Mouse (Mus musculus) urinary bladder, postnatal 14 days (tissue): ENCODE data around the gene Usp46.

Source experiments
- DNase-seq: peaks from one replicate; pipeline ENCODE4 v3.0.0; 2021; ENCODE audit warnings: low spot score

The Usp46 gene

DNA sequence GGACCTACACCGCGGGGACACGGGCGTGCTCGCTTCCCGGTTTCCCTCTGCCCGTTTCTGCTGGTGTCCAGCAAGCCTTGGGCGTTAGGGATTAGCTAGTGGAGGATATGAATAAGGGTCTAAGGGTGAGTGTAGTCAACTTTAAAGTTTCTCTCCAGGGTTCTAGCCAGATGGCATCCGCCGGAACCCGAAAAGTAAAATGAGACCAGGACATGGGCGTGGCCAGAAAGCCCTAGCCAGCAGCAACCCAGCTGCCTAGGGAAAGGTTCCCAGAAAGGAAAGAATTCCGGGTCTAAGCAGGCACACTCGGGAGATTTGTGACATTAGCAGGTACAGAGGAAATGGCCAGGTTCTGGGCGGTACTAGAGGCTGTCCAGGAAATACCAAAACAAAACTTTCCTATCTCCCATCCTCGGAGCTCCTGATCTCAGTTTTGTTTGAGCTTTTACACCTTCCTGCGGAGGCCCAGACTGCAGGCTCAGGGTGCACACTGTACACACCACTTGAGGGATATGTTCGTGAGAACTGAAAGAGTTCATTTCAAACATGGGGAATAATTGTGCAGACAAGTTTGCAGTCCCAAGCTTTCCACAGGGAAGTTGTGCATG, 587 bp upstream of the Usp46 start:
- peak; percentile 80 for DNase-seq

DNA sequence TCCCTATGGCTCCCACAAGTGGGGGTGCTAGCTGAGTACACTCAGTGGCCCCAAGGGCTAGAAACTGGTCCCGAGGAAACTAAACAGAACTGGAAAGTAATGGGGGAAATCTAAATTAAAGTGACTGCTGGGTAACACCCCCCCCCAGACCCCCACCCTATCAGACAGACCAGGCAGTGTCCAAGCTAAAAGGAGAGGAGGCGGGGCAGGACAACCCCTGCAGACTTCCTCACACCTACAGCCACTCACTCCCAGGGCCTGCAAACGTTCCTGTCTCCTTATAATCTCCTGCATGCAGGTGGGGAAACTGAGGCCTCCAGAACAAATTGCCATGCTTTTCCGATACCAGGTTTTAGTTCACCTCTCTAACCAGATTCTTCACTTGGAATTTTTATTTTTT, 885 bp downstream of the Usp46 start:
- DNase-seq, result no peak

DNA sequence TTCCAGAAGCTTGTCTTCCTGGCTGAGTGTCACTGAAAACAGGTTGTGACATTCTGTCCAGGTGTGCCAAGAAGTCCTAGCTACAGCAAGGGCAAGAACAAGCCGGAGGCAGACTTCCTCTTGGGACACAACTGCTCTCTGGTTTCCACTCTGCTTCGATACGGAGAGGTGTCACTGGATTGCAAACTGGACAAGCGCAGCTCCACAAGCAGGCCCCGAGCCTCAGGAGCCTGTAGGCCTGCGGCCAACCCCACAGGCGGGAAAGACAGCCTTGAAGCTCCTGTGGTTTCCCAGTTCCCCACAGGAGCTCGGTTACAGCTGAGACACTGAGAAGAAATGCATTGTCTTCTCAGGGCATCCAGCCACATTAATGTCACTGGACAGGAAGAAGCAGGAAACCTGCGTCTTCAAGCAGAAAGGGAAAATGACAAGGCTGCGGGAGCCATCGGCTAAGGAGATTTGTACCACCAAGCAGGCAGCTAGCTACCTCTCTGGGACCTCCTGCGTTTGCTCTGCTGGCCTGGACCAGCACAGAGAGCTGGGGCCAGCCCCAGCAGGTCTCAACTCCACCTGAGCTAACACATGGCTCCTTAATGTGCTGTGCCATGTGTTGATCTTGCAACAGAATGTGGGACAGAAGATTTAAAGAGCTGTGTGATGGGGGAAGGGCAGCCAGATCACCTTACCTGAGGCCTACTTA, 1.7 kb downstream of the Usp46 start:
- DNase-seq, result peak; percentile 61

DNA sequence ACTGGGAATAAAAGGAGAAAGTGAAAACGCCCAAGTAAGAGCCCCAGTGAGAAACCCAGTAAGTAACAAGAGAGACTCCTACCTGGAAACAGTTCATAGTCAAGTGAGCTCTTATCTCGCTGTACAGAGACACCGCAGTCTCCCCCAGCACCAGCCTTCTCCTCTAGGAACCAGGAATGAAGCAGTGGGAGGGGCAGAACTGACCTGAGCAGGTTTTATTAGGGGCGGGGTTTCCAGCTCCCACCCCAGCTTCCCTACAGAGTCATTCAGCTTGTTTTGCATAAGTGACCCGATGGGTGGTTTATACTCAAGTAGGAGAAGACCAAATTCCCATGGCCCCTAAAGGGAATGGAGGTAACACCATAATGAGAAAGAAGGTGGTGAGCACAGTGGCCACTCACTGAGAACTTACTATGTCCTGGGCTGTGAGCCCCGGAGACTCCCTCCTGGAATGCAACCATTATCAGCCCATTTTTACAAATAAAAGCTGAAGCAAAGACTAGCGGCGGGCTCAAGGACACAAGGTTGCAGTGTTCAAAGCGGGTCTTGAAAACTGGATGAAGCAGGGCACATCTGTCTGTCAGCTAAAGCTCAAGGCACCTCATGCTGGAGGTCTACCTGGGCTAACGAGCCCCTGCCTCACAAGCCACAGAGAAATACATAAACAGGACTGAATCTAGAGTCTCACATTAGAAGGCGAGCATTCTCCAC, 2.5 kb downstream of the Usp46 start:
- peak; percentile 39 for DNase-seq

DNA sequence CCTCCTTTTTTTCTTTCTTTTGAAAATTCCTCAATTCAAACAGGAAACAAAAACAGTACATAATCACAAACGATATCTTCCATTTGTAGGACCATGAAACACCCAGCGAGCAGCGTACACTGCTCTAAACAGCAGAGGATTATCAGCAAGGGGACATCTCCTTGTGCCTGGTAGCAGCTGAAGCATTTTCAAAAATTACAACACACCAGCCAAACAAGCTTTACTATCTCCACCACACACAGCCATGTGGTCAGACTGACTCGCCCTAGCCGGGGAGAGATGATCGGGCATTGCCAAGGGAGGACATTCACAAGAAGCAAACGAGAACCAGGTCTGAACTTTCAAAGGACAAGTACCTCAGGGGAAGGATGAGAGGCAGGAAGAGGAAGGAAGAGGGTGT, 3.4 kb downstream of the Usp46 start:
- no peak for DNase-seq

DNA sequence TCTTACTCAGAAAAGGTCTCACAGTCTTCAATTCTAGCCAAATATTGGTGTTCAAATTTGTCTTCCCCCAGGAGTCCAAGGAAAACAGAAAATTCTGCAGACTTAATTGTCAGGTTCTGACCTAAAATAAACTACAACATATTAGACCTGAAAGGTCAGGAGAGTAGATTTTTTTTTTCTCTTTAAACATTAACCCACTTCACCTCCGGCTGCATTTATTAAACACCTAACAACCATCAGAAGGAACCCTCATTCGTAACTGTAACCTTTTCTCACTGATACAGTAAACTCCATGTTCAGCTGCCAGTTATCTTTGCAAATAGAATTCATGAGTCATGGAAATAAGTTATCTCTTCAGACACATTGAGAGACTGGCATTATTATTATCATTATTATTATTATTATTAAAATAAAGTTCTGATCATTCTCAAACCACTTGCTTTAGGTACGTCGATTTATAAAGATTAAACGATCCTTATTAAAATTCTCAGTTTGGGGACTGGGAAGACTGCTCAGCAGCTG, 4.9 kb downstream of the Usp46 start:
- DNase-seq, result no peak

DNA sequence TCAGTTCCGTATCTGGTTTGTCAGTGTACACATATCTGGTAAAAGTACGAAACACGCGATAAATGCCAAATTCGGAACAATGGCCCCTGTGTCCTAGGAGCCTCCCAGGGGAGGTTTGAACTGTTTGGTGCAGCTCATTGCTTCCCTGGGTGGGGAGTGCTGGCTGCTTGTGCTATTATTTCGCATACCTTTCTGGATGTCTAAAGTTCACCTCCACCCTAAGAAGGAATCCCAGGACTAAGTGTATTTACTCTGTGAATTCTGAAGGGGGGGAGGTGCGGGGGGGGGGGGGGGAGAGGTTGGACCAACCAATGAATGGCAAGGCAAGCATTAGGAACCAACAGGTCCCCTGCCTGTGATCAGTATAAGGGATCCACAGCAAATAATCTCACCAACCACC, 6.0 kb downstream of the Usp46 start:
- no peak for DNase-seq

DNA sequence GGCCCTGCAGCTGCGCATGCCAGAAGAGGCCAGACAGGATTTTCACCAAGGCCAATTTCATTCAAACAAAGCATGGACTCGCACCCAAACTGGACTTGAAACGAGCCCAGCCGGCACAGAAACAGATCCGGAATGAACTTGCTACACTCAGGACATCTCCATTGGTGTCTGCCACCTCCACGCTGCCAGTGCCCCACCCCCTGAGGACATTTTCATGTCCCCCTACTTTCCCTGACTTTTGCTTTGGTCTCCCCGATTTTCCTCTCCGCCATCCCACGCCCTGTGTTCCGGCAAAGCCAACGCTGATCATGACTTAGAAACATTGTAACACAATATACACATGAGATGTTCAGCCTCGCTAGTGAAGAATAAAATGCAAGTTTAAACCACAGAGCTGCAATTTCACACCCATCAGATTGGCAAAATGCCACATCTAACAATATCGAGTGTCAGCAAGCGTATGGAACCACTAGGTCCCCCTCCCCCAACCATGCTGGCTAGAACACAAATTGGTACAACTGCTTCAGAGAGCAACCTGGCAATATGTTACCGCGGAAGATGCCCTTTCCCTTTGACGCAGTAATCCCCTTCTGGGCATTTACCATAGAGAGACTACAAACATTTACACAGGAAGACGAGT, 6.7 kb downstream of the Usp46 start:
- DNase-seq, result no peak

DNA sequence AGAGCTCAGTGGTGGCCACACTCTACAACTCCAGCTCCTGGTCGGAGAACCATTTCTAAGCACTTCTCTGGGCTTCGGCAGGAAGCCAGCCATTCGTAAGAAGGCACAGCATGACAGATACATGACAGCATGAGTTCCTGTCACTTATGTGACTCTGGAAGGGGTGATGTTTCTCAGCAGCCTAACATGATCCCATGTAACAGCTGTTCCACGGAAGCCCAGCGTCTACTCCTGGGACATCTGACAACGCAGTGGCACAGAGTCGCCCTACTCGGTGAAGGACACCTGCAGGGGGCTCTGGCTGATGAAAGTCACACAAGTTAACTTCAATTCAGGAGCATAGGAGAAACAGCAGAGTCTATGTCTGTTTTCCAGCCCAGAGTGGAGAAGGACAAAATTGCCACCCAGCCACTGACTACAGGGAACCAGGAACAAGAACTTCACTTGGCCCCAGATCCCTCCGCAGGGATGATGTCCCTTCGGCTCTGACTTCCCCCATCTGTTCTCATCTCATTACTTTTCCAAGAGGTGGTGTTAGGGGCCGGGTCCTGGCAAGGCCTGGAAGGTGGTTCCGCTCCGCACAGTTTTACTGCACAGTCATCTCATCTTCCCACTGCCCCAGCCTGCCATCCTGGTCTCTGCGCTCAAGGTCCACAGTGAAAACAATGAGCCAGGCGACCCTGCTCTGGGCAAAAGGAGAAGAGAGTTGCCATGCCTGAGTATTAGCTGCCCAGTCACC, 15.9 kb downstream of the Usp46 start:
- DNase-seq, result no peak

DNA sequence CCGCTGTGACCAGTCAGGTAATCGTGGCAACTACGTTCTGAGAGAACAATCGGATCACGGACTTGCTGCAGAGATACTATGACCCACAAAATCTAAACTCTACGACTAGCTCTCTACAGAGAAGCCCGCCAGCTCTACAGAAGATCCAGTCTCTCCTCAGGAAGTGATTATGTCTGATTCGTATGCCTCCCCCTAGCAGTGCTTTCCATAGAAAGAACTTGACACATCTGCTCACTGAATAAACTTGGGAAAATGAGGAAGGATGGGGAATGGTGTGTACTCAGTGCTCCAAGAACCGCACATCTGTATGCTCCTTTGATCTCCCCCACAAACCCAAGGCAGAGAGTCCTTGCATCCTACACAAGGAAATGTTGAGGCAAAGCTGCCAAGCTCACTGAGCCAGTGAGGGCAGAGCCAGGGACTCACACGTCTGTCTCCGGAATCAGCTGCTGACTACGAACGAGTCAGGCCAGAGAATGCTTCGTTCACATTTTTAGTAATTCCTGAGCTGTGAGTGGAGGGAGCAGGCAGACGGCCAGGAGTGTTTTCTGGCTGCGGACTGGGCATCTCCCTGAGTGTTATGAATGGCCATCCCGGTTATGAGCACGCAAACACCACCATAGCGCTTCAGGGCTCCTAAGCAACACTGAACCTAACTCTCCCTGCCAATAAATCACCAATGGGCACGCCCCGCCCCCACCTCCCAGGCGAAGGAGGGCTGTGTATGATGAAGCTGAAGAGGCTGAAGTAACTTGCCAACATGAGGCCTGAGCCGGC, 16.6 kb downstream of the Usp46 start:
- DNase-seq, result peak; percentile 56

DNA sequence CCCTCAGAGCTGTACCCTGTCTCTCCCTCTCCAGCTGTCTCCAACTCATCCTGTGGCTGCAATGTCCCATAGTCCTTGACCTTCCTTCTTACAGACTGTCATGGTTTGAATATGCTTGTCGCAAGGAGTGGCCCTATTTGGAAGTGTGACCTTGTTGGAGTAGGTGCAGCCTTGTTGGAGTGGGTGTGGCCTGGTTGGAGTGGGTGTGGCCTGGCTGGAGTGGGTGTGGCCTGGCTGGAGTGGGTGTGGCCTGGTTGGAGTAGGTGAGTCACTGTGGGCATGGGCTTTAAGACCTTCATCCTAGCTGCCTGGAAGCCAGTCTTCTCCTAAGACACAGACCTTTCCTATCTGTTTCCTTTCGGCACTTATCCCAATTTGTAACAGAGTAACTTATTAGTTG, 17.3 kb downstream of the Usp46 start:
- DNase-seq, result no peak

DNA sequence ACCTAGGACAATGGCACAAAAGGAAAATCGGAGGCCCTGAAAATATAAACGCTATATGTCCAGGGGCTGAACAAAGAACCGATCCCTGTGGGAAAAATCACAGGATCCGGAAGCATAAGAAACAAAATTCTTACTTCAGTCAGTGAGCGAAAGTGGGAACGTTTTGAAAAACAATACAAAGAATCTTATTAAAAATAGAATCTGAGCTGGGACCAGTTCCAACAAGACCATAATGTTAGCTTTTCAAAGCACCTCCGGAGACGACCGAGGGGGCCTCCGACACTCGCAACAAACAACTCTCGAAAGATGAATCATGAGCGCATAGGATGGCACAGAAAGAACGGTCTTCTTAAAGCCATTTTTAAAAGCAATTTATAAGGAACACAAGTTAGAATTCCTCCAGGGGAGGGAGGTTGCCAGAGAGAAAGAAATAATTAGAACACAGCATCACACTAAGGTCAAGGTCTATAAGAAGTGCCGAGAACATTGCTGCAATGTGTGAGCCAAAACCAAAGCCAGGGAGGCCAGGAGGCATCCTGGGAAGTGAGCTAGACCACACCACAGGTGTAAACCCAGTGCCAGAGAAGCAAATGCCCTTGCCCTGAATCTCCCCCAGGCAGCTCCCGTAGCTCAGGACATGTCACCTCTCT, 19.3 kb downstream of the Usp46 start:
- DNase-seq, result no peak

DNA sequence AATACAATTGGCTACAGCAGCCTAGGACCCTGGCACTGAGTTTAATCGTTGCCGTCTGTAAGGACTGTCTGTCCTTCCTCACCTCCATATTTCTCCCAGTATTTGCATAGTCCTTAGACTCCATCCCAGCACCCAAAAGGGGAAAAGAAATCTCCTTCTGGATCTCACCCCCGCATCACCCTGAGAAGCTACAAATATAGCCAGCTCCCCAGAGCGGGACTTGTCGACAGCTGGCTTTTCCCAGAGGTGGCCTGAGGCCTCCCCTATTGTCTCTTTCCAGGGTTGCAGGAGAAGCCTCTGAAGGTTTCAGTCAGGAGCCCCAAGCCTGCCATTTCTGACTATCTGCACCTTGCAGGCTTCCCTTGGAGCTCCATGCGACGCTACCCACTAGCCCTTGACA, 23.6 kb downstream of the Usp46 start:
- DNase-seq, result no peak

DNA sequence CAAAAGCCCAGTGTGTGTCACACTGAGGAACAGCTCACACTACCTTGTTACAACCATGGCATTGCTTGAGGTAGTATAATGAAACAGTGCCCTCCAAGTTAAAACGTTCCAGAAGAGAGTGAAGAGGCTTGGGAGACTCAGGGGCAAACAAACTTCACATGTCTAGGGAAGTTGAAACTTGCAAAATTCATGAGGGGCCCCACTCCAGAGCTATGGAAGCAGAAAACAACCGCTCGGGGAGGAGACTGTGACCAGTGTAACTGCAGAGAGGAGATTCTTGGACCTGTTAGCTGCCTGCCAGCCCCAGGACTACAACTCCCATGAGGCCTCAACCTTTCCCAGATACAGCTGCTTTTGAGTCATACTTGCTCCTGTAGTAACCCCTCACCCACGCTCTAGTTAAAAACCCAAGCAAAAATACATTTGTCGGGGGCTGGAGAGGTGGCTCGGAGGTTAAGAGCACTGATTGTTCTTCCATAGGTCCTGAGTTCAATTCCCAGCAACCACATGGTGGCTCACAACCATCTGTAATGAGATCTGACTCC, 25.4 kb downstream of the Usp46 start:
- DNase-seq, result no peak

DNA sequence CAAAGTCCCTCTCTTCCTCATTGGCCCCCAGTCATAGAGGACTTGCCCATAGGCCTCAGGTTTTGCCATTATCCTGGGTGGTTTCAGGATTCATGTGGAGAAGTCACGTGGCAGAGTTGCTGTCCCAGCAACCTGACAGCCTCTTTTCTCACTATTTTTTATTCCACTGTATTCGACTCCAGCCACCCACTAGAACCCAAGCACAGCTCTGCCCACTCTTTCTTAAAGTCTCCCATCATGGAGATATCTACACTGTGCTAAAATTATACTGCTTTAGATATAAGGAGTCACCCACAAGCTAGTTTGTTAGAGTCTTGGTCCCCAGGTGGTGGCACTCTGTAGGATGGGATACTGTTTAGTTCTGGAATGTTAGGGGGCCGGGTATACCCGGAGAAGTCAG, 27.7 kb downstream of the Usp46 start:
- no peak for DNase-seq

DNA sequence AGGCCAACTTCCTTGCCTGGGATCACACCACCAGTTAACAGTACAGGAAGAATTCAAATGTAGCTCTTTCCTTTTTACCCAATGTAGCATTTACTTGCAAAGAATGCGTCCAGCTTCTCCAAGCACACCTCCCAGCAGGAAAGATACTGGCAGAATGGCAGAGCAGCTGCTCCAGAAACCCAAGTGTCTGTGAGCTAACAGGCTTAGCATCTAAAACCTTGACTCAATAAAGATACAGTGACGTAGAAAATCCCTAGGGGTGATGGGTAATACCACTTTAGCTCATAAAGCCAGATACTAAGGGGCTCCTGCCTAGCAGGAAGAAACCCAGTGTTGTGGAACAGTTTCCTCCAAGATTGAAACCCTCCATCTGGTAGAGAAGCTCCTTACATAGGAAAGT, 32.8 kb downstream of the Usp46 start:
- DNase-seq, result no peak

DNA sequence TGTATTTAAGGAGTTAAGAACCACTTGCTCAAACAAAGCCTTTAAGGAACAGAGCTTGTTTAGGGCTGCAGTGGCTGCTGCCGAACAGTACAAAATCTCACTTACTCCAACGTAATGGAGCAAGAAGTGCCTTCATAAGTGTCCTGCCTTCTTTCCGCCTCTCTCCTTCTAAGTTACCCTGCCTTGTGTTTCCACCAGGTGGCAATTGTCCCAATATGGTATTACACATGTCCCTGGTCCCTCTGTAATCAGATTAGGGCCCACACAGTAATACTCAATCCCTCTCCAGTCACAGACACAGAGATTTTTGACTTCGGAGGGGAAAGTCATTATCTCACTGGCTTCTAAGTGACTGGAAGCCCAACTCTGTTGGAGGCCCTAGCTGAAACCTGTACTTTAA, 34.1 kb downstream of the Usp46 start:
- DNase-seq, result no peak

DNA sequence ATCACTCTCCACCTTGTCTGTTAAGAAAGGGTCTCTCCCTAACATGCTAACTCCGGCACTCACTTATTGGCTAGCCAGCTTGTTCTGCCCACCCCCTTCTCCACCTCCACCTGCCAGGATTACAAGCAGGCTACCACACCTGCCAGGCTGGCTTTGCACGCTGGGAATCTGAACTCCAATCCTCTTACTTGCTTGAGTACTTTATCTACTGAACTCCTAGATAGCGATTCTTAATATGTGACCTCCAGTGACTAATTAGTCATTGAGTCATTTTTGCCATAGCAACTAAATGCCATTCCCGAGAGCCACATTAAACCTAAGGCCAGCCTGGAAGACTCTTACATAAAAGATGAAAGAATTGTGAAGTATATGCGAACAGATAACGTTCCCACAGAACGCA, 38.4 kb downstream of the Usp46 start:
- DNase-seq, result no peak

DNA sequence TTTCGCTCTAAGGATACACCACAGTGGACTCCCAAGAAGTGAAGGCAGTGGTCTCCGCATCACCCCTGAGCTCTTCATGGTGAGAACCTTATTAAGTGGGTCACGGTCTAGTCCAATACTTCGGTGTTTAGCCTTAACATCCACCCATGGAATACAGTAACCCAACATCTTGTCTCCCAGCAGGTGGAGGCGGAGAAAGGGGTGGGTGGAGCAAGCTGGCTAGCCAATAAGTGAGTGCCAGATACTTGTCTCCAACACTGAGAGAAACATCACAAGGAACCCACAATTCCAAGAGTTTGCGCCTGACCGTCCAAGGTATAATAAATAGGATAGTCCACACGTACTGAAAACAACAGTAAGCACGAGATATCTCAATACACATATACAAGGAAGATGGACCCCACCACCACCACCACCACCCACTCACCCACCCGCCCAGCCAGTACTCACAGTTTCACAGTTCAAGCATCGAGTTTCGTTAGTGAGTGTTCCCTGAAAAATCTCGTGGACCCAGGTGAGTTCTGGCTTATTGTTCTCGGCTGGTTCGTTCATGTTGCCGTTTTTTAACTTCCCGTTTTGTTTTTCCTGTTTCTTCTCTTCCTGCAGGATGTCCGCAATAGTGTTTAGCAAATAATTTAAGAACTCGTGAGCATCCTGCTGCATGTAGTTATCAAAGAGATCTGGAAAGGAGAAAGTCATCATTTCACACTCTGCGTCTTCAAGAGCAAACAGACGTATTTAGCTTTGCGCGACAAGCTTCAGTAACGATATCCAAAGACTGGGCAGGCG, 39.3 kb downstream of the Usp46 start:
- DNase-seq, result no peak

DNA sequence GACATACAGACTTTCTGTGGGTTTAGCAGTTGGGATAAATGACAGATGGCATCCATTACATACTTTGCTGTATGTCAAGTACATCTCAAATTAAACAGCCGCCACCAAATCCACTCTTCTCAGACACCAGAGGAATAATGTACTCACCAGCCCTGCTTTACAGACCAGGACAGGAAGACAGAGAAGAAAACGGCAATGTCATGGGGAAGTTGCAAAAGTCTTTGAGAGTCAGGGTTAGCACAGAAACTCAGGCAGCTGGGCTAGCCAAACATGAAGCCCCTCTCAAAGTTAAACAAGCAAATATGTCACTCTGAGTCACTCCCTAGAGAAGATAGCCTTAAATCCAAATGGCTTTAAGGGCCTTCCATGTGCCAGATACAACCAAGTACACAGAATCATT, 40.0 kb downstream of the Usp46 start:
- no peak for DNase-seq
